Mouse (Mus musculus) skeletal muscle tissue, adult 2 months (tissue): ENCODE data around the gene Tnfrsf9.
"Not testable (repeated sequence)": the region's sequence is repeated elsewhere in the genome, so short reads cannot be mapped to it uniquely, and the experiment has no call there.

Experiments used
- DNase-seq: peaks from one replicate; pipeline ENCODE4 v3.0.0-alpha.2; 2012; ENCODE audit warnings: low read depth, low spot score

The Tnfrsf9 gene

GRCm38 (mm10) chr4:150894718-150895501, 19.5 kb upstream of the Tnfrsf9 start:
- no peak for DNase-seq

GRCm38 (mm10) chr4:150896896-150897624, 17.3 kb upstream of the Tnfrsf9 start:
- no peak for DNase-seq

GRCm38 (mm10) chr4:150898716-150899365, 15.5 kb upstream of the Tnfrsf9 start:
- DNase-seq = peak; percentile 68

- no peak for DNase-seq
Measured at GRCm38 (mm10) chr4:150900486-150900885, 13.9 kb upstream of the Tnfrsf9 start.

GRCm38 (mm10) chr4:150901651-150902050, 12.7 kb upstream of the Tnfrsf9 start:
- peak; percentile 91 for DNase-seq

- peak; percentile 94 for DNase-seq
Measured at GRCm38 (mm10) chr4:150902062-150902461, 12.3 kb upstream of the Tnfrsf9 start.

- DNase-seq = peak; percentile 81
Measured at GRCm38 (mm10) chr4:150903091-150903742, 11.1 kb upstream of the Tnfrsf9 start.

- peak; percentile 76 for DNase-seq
Measured at GRCm38 (mm10) chr4:150907099-150907498, 7.3 kb upstream of the Tnfrsf9 start.

GRCm38 (mm10) chr4:150908512-150908911, 5.8 kb upstream of the Tnfrsf9 start:
- not testable (repeated sequence) for DNase-seq

- DNase-seq = peak; percentile 99
Measured at GRCm38 (mm10) chr4:150909451-150910156, 4.8 kb upstream of the Tnfrsf9 start.

- no peak for DNase-seq
Measured at GRCm38 (mm10) chr4:150910164-150910951, 4.0 kb upstream of the Tnfrsf9 start.

- DNase-seq = no peak
Measured at GRCm38 (mm10) chr4:150913743-150914142, 619 bp upstream of the Tnfrsf9 start.

GRCm38 (mm10) chr4:150915181-150915906, 982 bp downstream of the Tnfrsf9 start:
- DNase-seq = no peak

- no peak for DNase-seq
Measured at GRCm38 (mm10) chr4:150917336-150918027, 3.1 kb downstream of the Tnfrsf9 start.

- no peak for DNase-seq
Measured at GRCm38 (mm10) chr4:150921206-150921605, 6.8 kb downstream of the Tnfrsf9 start.

- no peak for DNase-seq
Measured at GRCm38 (mm10) chr4:150924308-150924707, 9.9 kb downstream of the Tnfrsf9 start.

GRCm38 (mm10) chr4:150924936-150925335, 10.6 kb downstream of the Tnfrsf9 start:
- DNase-seq = no peak

GRCm38 (mm10) chr4:150925923-150926322, 11.6 kb downstream of the Tnfrsf9 start:
- DNase-seq = no peak
